Mouse (Mus musculus) urinary bladder, postnatal 14 days (tissue): ENCODE measurements around the gene Hipk3.

Source experiments
- DNase-seq: peaks from one replicate; pipeline ENCODE4 v3.0.0; 2021; ENCODE audit warnings: low spot score

The Hipk3 gene

DNA sequence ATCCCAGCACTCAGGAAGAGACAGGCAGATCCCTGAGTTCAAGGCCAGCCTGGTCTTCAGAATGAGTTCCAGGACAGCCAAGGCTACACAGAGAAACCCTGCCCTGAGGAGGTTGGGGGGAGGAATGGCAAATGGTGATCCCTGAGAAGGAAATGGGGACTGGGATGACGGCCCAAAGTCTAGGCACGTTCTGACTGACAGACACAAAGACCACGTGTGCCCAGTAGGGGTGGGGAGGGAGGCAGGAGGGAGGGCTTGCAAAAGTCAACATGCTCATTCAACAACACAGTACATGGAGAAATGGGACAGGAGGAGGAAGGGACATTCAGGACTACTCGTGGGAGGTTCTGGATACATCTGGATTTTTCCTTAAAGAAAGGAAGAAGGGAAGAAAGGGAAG, 81.8 kb downstream of the Hipk3 start:
- DNase-seq, result no peak

DNA sequence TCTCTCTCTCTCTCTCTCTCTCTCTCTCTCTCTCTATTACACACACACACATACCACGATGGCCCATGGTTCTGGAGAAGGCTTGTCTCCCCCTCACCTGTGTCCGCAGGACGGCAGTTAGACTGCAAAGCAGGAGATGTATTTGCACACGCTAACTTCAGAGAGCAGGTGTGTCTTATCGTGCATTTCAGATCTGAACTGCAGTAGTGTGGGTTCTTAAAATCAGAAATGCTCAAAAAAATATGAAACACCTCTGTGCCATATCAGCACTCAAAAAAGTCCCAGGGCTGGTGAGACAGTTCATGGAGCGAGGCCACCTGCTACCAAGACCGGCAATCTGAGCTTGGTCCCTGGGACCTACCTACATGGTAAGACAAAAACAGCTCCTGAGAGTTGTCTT, 82.4 kb downstream of the Hipk3 start:
- DNase-seq, result no peak

- no peak for DNase-seq
Observed at GRCm38 (mm10) chr2:104410963-104411545, 83.2 kb downstream of the Hipk3 start, which contains the start of gene D430041D05Rik. Gene D430041D05Rik (minus strand): TSS chr2:104411013.

DNA sequence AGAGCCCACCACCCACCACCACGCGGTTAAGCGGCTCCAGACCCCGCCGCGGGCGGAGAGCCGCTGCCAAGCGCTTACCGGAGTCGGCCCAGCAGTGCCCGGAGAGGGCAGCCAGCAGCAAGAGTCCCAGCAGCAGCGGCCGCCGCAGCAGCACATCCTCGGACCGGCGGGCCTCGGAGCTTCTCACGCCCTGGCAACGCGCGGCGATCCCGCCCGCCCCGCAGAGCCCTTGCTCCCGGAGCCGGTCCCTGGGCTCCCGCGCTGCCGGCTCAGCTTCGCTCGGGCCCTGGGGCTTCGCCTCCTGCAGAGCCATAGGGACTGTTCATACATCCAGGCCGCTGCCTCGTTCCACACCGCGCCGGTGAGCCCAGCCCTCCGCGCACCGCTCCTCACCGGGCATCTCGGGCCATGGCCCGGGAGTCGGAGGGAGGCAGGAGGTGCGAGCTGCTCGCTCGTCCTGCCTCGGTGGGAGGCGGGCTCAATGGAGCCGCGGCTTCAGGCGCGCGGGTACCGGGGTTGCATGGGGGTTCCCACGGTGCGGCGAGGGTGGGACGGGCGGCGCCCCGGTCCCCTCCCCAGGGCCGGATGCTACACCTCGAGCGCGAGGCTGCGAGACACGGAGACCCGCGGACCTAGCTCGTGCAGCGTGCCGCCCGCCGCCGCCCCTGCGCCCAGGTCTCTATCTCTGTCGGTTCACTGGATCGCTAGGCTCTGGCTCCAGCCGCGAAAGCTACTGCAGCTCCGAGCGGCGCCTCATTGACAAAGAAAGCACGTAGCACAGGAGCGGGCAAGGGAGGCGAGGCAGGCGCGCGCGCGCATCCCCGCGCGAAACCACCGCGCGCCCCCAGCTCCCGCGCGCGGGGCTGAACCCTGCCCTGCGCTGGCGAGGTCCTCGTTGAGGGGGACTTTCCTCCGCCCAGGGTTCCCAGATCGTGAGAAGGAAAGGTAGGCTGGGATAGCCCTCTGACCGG, 84.1 kb downstream of the Hipk3 start:
- peak; percentile 10 for DNase-seq

DNA sequence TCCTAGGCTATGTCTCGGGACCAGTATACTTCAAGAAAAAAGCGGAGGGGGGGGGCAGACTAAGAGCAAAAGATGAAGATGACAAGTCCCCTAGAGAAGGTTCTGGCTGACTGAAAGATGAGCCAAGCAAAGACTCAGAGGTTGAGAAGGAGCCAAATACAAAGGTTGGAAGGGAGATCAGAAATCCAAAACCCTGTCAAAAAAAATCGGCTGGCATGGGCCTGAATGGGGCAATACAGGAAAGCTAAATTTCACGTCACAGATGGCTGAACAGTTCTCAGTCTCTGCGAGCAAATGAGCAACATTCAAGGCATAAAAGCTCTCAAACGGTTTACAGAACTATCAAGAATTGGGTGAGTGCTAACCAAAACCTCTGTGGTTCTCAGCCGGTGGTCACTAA, 85.9 kb downstream of the Hipk3 start:
- no peak for DNase-seq

DNA sequence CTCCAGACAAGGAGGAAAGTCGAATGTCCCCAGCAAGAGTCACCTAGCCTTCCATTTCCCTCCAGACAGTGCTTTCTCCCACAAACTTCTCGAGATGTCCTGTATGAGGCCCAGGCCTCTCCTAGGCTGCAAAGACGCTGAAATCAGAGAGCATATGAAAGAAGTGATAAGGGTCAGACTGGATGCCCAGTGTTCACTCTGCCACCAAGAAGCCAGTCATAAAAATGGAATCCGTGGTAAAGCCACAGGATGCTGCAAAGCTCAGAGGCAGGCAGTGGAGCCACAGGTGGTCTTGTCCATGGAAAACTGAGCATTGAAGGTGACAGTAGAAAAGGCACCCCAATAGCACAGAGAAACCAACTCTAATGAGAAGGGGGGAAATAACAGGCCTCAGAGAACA, 86.3 kb downstream of the Hipk3 start:
- DNase-seq, result no peak

DNA sequence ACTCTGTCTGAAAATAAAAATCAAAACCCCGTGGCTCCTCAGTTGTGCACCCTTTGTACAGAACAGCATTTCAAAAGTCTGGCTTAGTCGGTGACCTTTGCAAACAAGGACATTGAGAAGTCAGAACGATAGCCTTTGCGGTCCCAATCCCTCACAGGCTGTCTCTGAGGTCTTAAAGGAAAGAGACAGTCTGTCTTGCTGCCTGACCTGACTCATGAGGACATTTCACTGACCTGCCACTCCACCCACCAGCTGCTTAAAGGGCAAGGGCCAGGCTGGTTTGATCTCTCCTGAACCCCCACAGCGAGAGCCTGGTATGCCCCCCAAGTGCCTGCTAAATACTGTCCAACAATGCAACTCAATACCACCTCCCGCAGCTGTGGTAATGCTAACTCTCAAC, 90.2 kb downstream of the Hipk3 start:
- no peak for DNase-seq

GRCm38 (mm10) chr2:104398651-104399290, 95.5 kb downstream of the Hipk3 start:
- DNase-seq, result no peak

DNA sequence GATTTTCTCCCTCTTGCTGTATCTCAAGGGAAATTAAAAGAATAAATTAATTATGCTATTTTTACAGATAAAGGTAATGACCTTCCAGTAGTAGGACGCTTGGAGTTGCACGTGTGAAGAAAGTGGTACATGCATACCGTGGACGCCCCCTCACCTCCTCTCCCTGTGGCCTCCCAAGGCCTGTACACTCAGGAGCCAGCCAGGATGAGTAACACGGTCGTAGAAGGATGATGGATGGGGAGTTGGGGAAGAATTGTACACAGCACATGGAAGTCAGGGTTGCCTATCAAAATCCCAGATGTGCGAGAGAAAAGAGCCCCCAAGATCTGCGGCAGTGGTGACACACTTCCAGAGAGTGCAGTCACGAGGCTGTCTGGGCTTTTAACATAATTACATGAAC, 98.3 kb downstream of the Hipk3 start:
- DNase-seq, result no peak

DNA sequence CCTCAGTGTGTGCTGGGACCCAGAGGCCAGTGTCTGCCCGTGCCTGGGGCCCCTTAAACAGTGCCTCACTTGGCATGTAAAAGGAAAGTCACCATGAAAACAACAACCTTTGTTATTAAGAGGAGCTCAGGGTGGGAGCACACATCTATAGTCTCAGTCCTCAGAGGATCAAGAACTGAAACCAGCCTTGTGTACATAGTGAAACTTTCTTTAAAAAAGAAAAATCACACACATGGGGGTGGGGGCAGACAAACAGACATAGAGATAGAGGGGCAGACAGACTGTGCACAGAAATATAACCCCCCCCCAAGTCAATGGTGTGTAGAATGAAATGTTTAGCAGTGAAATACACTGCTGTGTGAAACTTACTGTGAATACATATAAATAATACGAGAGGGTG, 99.5 kb downstream of the Hipk3 start:
- DNase-seq, result no peak

DNA sequence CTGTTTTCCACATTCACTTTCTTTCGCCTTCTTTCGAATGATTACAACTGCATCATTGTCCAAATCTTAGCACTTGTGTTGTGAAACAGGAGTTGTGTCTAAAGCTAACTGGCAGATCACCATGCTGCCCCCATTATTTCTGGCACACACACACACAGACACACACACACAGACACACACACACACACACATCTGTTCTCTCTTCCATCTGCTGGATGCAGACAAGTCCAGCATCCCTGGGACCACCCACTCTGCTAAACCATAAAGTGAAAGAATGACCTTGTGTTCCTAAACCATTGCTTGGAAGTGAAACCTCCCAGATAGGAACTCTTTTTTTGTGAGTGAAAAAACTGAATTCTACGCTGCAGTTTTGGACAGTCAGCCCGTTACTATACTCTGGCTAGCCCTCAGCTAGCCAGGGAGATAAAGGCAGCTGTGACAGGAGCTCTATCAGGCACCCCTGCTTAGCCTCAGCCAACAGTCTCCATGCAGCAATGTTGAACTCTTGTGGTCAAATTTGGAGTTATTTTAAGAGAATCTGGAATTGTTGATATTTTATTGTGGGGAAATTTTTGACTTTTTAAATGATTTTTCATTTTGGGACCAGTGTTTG, 101.4 kb downstream of the Hipk3 start:
- DNase-seq, result no peak

DNA sequence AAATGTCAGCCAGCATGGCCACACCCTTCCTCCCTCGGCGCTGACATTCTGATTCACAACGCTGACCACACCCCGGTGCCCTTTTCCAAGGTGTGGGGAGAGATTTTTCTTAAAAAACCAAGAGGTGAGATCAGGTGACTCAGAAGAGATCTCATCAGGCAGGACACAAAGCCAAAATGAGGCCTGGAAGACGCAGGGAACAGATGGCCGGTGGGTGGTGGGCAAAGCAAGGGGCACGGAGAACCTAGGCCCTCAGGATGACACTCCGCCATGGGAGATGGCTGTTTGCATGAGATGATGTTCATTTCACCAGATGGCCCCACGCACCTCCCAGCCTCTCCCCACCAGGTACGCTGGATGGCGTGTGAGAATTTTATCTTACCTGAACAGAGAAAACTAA, 105.0 kb downstream of the Hipk3 start:
- no peak for DNase-seq

DNA sequence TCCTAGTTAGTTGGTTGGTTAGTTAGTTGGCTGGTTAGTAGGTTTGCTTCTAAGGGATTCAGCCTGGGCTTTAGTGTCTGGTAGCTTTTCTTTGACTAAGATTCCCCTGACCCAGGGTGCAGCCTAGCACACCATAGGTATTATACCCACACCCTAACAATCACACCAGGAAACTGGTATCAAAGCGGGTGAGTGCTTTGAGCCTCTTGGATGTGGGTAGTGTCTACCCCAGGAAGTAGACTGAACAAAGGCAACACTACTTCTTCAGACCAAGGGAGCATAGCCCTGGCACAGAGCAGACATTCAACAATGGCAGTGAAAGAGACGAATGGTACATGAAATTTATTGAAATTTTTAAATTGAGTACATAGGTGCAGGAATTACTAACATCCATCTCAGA, 108.3 kb downstream of the Hipk3 start:
- no peak for DNase-seq

DNA sequence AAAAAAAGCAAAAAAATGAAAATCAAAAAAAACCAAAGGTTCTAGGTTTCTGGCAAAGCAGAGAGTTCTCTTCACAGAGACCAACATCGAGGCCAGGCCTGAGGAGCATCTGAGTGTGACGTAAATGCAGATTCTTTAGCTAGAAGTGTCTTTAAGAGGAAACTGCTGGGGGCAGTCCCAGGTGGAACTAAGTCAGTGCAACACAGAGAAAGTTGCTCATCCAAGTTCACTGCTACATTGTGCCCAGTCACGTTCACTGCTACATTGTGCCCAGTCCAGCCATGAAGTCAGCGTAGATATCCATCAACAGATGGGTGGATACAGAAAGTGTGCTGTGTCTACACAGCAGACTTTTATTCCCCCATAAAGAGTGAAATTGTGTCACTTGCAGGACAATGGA, 110.7 kb downstream of the Hipk3 start:
- no peak for DNase-seq

DNA sequence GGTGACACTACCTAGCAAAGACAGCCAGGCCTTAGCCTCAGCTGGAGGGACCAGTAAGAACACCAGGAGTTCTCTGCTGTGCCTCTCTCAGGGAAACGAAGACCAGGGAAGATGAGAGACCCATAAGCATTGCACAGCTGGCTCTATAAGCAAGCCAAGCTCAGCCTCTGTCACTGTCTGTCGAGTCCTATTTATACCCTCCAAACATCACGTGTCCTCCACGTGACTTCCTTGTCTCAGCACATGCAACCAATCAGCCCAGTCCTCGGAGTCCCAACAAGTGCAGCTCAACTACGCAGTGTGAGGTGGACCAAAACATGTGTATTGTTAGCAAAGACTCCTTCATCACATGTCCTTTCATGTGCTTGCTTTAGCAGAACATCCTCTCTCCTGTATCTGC, 111.4 kb downstream of the Hipk3 start:
- no peak for DNase-seq

DNA sequence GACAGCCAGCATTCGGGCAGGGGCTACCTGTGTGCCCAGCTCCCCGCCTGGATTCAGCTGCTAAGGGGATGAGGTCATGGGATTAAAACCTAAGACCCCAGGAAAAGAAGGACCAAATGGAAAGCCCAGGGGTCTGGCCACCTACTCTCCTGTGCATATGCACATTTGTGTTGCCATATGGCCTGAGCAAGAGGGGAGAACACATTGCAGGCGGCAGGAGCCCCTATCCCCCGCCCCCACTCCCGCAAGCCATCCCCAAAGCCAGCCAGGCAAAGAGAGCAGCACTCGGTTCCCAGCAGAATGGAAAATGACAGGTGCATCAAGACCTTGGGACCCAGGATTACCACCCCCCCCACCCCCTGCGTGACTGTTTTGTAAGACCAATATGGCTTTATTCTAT, 114.9 kb downstream of the Hipk3 start:
- no peak for DNase-seq

DNA sequence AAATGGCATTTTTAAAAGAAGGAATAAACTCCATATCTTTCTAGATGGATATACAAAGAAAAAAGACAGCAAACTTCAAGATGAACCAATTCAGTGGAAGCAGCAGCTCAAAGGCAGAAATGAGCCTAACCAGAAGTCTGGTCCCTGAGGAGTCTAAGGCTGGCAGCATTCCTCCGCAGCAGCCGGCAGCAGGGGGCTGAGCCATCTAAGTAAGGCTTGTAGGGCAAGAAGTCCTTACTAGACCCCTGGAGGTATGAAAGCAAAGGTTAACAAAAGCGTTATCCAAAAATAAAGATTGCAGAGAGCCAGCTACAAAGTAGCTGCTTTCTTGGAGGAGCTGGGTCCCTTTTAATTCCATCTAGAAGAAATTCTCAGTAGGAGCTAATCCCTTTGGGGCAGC, 115.5 kb downstream of the Hipk3 start:
- DNase-seq, result no peak

GRCm38 (mm10) chr2:104377990-104378389, 116.3 kb downstream of the Hipk3 start:
- no peak for DNase-seq
